Mouse (Mus musculus): ENCODE measurements at regions not wholly inside any gene's neighbourhood (a gene's known extent, or its start where the extent isn't known, plus 50 kb on each side); places are given as distances from the start of the nearest gene placed in this dataset.

GRCm38 (mm10) chr2:138820489-138820888 is 564.1 kb downstream of the Btbd3 start:
- in situ Hi-C loops (cut with MseI, MboI), result no loop called here

- in situ Hi-C loops (cut with MseI, MboI), result no loop called here
Measured at GRCm38 (mm10) chr2:138824873-138825272, 568.5 kb downstream of the Btbd3 start.

- in situ Hi-C loops (cut with MseI, MboI), result no loop called here
Measured at GRCm38 (mm10) chr2:138827813-138828570, 571.6 kb downstream of the Btbd3 start.

- in situ Hi-C loops (cut with MseI, MboI), result no loop called here
Measured at GRCm38 (mm10) chr2:138838846-138839245, 582.5 kb downstream of the Btbd3 start.

GRCm38 (mm10) chr2:138859121-138859520 is 602.8 kb downstream of the Btbd3 start:
- in situ Hi-C loops (cut with MseI, MboI), result no loop called here

GRCm38 (mm10) chr2:138896563-138896962 is 597.1 kb upstream of the Sptlc3 start:
- in situ Hi-C loops (cut with MseI, MboI), result no loop called here

- in situ Hi-C loops (cut with MseI, MboI), result no loop called here
Measured at GRCm38 (mm10) chr2:138897101-138897500, 596.6 kb upstream of the Sptlc3 start.

- in situ Hi-C loops (cut with MseI, MboI), result no loop called here
Measured at GRCm38 (mm10) chr2:138937165-138937564, 556.5 kb upstream of the Sptlc3 start.

GRCm38 (mm10) chr2:138939367-138939766 is 554.3 kb upstream of the Sptlc3 start:
- in situ Hi-C loops (cut with MseI, MboI), result no loop called here

- in situ Hi-C loops (cut with MseI, MboI), result no loop called here
Measured at GRCm38 (mm10) chr2:138966110-138966790, 527.5 kb upstream of the Sptlc3 start.

GRCm38 (mm10) chr2:138974548-138974947 is 519.2 kb upstream of the Sptlc3 start:
- in situ Hi-C loops (cut with MseI, MboI), result no loop called here

- in situ Hi-C loops (cut with MseI, MboI), result no loop called here
Measured at GRCm38 (mm10) chr2:138990031-138990430, 503.7 kb upstream of the Sptlc3 start.

GRCm38 (mm10) chr2:139032105-139032812 is 461.5 kb upstream of the Sptlc3 start:
- in situ Hi-C loops (cut with MseI, MboI), result no loop called here

- in situ Hi-C loops (cut with MseI, MboI), result no loop called here
Measured at GRCm38 (mm10) chr2:139034800-139035199, 458.9 kb upstream of the Sptlc3 start.

- in situ Hi-C loops (cut with MseI, MboI), result no loop called here
Measured at GRCm38 (mm10) chr2:139041671-139042273, 451.9 kb upstream of the Sptlc3 start.

- in situ Hi-C loops (cut with MseI, MboI), result no loop called here
Measured at GRCm38 (mm10) chr2:139044684-139045083, 449.0 kb upstream of the Sptlc3 start.

- in situ Hi-C loops (cut with MseI, MboI), result no loop called here
Measured at GRCm38 (mm10) chr2:139055249-139055648, 438.5 kb upstream of the Sptlc3 start.

- in situ Hi-C loops (cut with MseI, MboI), result no loop called here
Measured at GRCm38 (mm10) chr2:139069276-139069961, 424.3 kb upstream of the Sptlc3 start.

- in situ Hi-C loops (cut with MseI, MboI), result no loop called here
Measured at GRCm38 (mm10) chr2:139071690-139072089, 422.0 kb upstream of the Sptlc3 start.

- in situ Hi-C loops (cut with MseI, MboI), result no loop called here
Measured at GRCm38 (mm10) chr2:139093487-139094066, 400.1 kb upstream of the Sptlc3 start.

- in situ Hi-C loops (cut with MseI, MboI), result no loop called here
Measured at GRCm38 (mm10) chr2:139111669-139112068, 382.0 kb upstream of the Sptlc3 start.

Data from mouse trophoblast stem cell (cell line).